Mouse (Mus musculus) gastrocnemius, adult 2 months (tissue): ENCODE measurements around the gene Spag5. TPM values are rescaled to one million over a fixed set of nuclear protein-coding genes. Genes with fewer than 3 reads are reported as not detected.

Source experiments
- DNase-seq: peaks from one replicate; pipeline ENCODE4 v3.0.0; 2022
- H3K27ac ChIP-seq: fragments of 200-600 bp; 2 replicates; pipeline ENCODE4 v1.8.1; 2022; ENCODE audit warnings: mild to moderate bottlenecking
- H3K4me3 ChIP-seq: fragments of 200-600 bp; 2 replicates; pipeline ENCODE4 v1.8.1; 2022; ENCODE audit warnings: mild to moderate bottlenecking, moderate library complexity
- CTCF ChIP-seq: fragments of 200-600 bp; IDR thresholded peaks from 2 replicates; pipeline ENCODE4 v1.8.1; 2022; ENCODE audit warnings: antibody characterized with exemption, mild to moderate bottlenecking, moderate library complexity
- intact Hi-C: fragments of 180-260 bp; cut with DNase I; formaldehyde crosslinking; loops from one replicate; pipeline ENCODE4 v1.15.1; 2025
- total RNA-seq, 2 experiments: library from RNA; stranded (reverse); gene quantifications; 2 replicates each; pipeline ENCODE4 v1.2.3; 2021

Spag5 gene
- total RNA-seq, 2 experiments from 2014 or later: 0.81 to 2.0 TPM

DNA sequence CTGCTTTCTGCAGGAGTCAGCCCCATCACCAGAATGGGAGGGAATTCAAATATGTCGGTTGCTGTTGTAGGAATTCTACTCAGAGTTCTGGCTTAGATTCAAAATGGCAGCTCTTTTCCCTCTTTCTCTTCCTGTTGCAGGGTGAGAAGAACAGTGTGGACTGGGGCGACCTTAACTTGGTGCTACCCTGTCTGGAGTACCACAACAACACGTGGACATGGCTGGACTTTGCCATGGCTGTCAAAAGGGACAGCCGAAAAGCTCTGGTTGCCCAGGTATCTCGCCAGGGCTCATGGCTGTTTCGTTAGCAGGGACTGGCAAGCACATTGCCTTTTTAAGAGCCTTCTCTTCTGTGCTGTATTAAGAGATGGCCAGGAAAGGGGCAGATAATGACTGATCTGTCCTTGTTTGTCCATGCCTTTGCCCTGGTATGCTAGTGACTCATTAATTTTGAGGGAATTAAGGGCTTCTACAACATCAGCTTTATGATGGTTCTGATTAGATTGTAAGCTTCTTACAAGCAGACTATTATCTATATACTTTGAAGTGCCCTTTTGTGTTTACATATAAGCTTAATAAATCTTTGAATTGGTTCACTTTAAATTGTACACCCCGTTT, 12.1 kb upstream of the Spag5 start:
- DNase-seq: no peak
- no peak for TF ChIP-seq CTCF
- no peak overlapping the region for H3K27ac ChIP-seq
- no peak overlapping the region for H3K4me3 ChIP-seq
- intact Hi-C loops: no loop called here

GRCm38 (mm10) chr11:78290654-78291053, 10.7 kb upstream of the Spag5 start, which contains the start of gene BC030499:
Gene BC030499, plus strand, starts transcription at chr11:78290841.
- no peak for TF ChIP-seq CTCF
- intact Hi-C loops: no loop called here
- DNase-seq: no peak
- no peak within 1 kb of the TSS for H3K4me3 ChIP-seq
- H3K27ac ChIP-seq: no peak within 1 kb of the TSS

- Histone ChIP-seq H3K4me3 (no peak overlapping the region), H3K27ac (no peak overlapping the region)
- intact Hi-C loops: no loop called here
- TF ChIP-seq CTCF: no peak
- no peak for DNase-seq
These were observed 6.7 kb upstream of the Spag5 start for GRCm38 (mm10) chr11:78294585-78294984.

- DNase-seq: peak; percentile 22
- intact Hi-C loops: no loop called here
- H3K27ac ChIP-seq: peak overlapping the region; percentile 87
- TF ChIP-seq CTCF: no peak
- peak overlapping the region; percentile 84 for H3K4me3 ChIP-seq
These were observed 412 bp upstream of the Spag5 start for GRCm38 (mm10) chr11:78300917-78301316.

DNA sequence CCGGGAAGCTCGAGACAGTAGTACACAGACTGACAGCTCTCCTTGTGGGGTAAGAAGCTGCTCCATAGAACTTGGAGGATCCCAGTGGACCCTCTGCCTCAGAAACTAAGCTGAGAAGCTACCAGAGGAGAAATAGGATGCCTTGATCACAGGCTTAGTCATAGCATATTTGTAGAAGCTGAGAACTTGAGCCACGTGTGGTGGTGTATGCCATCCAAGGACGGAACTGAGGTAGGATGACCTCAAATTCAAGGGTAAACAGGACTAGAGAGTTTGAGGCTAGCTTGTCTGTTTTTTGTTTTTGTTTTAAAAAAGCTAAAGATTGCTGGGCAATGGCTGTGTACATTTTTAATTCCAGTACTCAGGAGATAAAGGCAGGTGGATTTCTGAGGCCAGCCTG, 3.9 kb downstream of the Spag5 start:
- TF ChIP-seq CTCF: no peak
- no peak for DNase-seq
- intact Hi-C loops: no loop called here

DNA sequence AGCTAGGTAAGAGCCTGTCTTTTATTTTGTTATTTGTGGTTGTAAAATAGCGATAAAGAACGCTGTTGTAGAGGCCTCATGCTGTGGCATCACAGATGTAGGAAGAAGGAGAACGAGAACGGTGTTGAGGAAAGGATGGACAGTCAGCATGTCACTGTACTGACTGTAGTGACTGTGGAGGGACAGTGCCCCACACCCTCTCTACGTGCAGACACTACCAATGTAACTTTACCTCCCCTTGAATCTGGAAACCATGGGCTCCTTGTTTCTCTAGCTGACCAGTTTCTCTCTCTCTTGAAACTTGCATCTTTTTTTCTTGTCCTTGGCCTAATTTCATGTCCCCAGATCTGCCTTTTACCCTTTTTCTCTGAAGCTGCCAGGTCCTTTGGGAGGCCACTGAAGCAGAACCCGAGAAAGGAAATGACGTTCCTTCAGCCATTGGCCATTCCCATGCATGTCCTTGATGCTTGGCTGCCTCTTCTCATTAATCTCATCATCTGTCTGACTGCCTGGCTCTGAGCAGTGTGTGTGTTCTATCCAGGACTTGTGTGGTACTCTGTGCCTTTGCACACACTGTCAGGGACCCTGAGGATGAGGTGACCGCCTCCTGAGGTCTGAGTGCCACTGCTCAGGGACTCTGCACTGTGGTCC, 9.7 kb downstream of the Spag5 start:
- DNase-seq: no peak
- intact Hi-C loops: no loop called here
- Histone ChIP-seq H3K4me3 (no peak overlapping the region), H3K27ac (no peak overlapping the region)
- TF ChIP-seq CTCF: no peak

More for the DNA sequence above, 3.9 kb downstream of the Spag5 start:
- Histone ChIP-seq H3K27ac (peak overlapping the region; percentile 71), H3K4me3 (no peak overlapping the region)

DNA sequence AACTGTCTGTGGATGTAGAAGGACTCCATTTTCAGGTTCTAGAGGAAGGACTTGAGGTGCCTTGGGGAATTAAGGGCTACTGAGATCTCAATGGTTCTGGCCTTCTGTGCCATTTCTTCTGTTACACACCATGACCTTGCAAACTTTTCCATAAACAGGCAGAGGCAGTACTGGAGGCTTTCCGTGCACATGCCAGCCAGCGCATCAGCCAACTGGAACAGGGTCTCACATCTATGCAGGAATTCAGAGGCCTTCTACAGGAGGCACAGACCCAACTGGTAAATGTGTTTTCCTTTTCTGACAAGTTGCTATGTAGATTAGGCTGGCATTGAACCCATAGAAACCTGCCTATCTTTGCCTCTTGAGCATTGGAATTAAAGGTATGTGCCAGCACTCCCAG, 12.3 kb downstream of the Spag5 start:
- Histone ChIP-seq H3K27ac (no peak overlapping the region), H3K4me3 (no peak overlapping the region)
- no peak for TF ChIP-seq CTCF
- DNase-seq: no peak
- intact Hi-C loops: no loop called here

DNA sequence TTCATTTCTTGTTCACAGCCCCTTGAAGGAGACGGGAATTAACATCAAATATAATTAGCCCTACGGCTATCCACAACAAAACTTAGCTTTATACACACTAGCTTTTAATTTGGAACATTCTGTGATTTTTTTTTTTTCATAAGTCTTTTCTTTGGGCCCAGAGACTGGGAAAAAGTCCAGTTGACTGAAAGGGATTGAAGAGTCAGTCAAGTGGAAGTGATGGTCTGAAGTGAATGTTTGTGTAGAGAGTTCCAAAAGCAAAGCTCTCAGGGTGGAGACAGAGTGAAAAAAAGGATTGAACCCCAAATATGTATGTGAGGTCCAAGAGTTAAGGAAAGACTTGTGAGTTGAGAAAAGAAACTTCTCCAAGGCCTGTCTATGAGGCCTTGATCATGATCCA, 17.1 kb downstream of the Spag5 start:
- no peak for DNase-seq
- no peak overlapping the region for H3K4me3 ChIP-seq
- intact Hi-C loops: no loop called here
- no peak overlapping the region for H3K27ac ChIP-seq
- TF ChIP-seq CTCF: no peak

DNA sequence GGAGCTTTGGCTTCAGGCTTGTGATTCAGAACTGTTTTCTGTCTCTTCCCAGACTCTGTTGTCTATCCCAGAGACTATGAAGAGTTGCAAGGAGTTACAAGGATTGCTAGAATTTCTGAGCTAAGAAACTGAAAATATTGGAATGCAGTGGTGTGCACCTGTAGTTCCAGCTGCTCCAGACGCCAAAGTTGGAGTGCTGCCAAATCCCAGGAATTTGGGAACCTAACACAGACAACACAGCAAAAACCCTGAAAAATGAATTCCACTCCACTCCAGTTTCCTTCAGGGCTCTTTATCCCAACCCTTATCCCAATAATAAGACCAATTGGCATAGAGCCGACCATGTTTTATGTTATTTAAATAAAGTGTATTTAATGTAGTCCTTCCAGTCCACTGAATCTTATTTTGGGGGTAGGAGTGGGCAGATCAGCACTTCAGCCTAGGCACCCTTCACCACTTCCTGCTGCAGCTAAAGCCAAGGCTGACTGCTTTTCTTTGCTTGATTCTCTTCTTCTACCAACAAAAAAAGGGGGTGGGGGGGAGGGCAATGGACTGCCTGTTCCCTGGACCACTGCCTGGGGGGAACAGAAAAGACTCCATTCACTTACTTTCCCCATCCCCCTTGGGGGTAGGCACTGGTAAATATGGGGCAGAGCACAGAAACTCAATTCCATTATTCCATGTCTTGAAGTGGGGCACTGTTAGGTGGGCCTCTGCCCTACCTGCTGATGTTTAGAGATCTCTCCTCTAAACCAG, 20.9 kb downstream of the Spag5 start:
- no peak overlapping the region for H3K27ac ChIP-seq
- intact Hi-C loops: no loop called here
- no peak for TF ChIP-seq CTCF
- H3K4me3 ChIP-seq: no peak overlapping the region
- DNase-seq: no peak

DNA sequence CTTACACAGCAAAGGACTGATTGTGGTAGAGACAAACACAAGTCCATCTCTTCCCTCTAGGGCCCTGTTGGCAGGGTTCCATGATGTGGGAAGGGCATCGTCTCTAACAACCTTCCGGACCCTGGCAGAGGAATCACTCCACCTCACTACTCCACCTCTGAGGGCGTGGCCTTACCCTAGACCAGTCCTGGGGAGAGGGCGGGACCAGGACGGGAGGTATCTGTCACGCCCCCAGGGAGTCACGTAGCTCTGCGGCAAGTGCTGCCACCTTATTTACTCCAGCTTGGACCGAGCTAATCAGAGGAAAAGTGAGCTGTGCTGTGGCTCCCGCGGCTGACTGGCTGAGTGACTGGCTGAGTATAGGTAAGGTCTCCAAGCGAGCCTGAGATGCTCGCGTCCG, 21.5 kb downstream of the Spag5 start, which contains the start of gene Aldoc:
Aldoc (plus strand) TSS at position 109 of the 400 bp plus-strand sequence.
- peak; percentile 78 for DNase-seq
- Histone ChIP-seq H3K4me3 (peak within 1 kb of the TSS; percentile 41), H3K27ac (peak within 1 kb of the TSS; percentile 46; the same call in 1 of the 2 replicates)
- TF ChIP-seq CTCF: no peak
- intact Hi-C loops: no loop called here

DNA sequence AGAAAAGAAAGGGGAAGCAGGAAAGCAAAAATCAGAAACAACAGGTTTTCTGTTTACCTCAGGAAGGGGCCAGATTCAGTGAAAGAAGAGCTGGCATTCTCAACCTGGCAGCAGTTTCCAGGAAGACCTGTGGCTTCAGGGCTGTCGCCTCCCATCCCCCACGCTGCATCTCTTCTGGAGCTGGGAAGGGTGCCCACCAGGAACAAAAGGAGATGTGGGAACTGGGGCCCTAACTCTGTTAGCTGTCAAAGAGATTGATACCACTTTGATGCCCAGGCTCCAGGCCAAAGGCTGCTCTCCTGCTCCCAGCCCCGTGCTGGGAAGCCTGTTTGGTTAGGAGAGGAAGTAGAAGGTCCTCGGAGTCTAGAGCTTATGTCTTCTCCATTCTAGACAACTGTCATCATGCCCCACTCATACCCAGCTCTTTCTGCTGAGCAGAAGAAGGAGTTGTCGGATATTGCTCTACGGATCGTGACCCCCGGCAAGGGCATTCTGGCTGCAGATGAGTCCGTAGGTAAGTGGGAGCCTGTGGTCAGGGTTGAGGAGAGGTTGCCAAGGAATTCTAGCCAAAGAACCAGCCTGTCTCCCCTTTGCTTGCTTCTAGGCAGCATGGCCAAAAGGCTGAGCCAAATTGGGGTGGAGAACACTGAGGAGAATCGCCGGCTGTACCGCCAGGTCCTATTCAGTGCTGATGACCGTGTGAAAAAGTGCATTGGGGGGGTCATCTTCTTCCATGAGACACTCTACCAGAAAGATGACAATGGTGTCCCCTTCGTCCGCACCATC, 22.9 kb downstream of the Spag5 start:
- intact Hi-C loops: no loop called here
- H3K4me3 ChIP-seq: no peak overlapping the region
- no peak for TF ChIP-seq CTCF
- DNase-seq: no peak
- no peak overlapping the region for H3K27ac ChIP-seq

DNA sequence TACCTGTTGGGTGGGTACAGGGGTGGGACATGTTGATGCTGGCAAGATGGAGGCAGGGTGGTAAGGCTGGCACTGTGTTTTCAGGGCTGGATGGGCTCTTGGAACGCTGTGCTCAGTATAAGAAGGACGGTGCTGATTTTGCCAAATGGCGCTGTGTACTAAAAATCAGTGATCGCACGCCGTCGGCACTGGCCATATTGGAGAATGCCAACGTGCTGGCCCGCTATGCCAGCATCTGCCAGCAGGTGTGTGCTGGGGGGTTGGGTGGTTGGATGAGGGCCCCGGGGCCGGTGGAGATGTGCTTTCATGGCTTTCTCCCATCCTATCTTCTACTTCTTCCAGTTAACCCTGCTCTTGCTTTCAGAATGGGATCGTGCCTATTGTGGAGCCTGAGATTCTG, 23.6 kb downstream of the Spag5 start:
- intact Hi-C loops: no loop called here
- no peak for TF ChIP-seq CTCF
- no peak for DNase-seq
- Histone ChIP-seq H3K27ac (no peak overlapping the region), H3K4me3 (no peak overlapping the region)
